Mouse (Mus musculus): ENCODE results near the gene Ccdc136.

The Ccdc136 gene

DNA sequence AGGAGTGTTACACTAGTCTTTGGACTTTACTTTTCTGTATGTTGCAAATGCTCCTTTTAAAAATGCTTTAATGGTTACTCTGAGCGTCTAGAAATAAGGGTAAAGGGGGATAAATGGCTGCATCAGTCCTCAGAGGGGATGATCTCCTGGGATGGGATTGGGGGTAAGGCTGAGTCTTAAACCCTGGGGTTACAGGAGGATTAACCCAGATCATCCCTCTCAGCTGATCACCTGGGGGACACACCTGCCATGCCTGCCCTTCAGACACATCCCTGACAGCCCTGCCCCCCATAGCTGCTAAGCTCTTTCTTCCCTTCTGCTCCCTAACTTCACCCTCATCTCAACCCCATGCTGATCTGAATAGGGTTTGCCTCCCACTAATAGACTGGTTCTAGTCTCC lies 1.8 kb upstream of the Ccdc136 start:
- in situ Hi-C loops (cut with MboI) = no loop called here

DNA sequence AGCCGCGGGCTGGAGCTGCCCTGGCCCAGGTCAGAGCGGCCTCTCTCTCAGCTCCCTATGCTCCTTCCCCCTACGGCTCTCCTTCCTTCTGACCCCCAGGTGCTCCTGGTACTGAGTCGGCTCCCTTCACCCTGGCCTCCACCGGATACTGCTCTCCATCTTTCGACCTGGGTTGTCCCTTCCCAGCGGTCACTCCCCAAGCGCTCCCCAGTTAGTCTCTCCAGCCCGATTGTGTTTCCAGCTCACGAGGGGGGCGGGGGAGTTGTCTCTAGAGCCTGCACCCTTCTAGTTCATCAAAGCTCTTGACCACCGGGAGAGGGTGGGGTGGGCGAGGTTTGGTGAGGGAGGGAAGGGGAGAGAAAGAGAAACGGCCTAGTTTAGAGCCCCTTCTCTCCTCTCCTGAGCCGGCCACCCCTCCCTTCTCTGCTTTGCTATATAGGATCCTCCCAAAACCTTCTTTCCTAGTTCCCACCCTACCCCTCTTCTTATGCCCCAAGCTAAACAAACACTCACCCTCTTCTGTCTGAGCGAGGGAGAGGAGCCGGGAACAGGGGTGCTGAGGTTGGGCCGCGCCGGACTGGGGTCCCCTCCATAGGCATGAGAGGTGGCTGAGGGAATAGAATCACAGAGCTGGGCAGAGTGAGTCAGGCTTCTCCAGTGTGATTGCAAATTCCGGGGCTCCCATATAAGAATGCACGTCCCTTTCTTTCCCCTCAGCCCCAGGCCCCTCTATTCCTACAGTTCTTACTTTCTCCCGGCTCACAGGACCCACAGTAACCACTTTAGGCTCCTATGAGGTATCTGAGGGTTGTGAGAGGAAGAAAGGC lies 818 bp downstream of the Ccdc136 start:
- in situ Hi-C loops (cut with MboI) = no loop called here

DNA sequence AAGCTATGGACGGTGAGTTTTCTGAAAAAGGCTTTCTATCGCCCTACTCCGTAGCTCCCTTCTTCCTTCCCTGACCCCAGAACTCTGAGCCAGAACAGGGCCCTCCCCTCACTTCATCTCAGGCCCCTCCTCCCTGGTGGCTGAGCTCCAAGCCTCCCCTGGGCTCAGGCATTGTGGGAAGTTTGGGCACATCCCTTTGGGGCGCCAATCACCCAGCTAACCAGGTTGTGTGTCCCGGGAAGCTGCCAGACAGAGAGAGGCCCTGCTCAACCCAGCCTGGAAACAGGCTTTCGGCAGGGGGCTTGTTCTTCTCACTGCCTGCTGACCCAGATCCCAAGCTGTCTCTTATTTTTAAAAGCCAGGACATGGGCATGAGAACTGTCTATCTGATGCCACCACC lies 1.5 kb downstream of the Ccdc136 start:
- in situ Hi-C loops (cut with MboI) = no loop called here

DNA sequence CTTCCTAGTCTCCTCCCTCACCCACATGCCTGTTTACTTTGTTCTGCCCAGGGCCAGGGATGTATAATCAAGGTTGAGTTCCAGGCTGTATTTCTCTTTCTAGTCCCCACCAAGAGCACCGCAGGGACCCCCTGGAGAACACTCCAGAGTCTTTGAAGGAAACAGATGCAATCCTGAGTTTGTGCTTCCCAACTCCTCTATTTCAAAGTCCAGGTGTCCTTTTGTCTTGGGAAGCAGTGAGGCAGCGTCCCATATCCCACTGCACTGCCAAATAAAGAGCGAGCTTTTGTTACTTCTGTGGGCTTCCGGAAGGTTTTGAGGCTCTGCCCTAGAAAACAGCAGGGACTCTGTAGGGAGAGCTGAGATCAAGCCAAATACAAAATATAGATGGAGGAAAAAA lies 3.7 kb downstream of the Ccdc136 start:
- in situ Hi-C loops (cut with MboI) = no loop called here

DNA sequence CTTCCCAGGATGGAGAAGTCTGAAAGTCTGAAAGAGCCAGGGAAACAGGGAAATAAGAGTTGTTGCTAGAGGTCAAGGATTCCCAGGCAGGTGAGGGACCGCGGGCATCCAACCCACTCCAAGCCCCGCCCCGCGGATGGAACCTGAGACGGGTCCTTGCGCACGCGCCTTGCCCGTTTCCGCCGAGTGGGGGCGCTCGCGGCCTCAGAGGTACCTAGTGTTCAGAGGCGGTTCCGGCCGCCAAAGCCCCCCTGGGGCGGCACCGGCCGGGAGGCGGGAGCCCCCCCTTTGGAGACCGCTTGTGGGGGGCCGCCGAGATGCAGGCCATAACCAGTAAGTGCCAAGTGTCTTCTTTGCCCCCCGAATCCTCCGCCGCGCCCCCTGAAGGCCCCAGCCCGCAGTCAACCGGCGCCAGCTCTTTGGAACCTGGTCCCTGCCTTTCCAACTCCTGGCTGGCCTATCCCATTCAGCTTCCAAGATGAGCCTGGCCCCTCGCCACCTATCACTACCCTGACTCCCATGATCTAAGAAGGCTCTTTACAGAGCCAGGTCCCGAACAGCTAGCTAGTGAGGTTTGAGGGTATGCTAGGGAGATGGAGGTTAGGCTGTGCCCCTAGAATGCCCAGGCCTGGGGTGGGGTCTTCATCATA lies 6.7 kb downstream of the Ccdc136 start:
- in situ Hi-C loops (cut with MboI) = no loop called here

DNA sequence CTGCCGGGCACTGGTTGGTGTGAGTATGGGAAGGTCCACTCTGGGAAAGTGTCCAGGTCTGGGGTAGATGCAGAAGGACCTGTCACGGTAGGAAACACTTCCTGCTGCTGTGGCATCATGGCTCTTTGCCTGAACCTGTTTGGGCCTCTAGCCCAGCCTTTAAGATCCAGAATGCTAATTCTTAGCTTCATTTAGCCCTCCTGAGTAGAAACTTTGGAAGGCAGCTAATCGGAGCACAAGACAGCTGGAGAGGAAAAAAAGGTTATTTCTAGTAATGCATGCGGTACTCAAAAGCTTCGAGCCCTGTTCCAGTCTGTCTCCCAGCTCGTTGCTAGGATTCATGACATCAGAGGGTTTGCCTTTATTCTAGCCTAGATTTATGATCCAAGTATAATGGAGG lies 10.3 kb downstream of the Ccdc136 start:
- in situ Hi-C loops (cut with MboI) = no loop called here

DNA sequence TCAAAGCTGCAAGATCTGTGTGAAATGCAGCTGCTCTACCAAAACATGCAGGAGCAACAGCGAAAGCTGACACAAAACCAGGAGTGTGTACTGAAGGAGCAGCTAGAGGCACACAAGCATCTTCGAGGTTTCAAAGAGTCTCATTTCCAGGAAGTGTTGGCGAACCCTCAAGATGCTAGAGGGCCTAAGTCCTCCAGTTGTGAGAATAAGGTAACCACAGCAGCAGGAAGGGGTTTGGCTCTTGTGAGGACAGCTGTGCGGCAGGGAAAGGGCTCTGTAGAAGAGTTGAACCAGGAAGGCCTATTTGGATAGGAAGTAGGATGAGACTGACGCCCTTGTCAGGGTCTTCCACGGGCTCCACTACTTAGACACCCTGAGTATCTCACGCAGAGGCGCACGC lies 19.3 kb downstream of the Ccdc136 start:
- in situ Hi-C loops (cut with MboI) = no loop called here

DNA sequence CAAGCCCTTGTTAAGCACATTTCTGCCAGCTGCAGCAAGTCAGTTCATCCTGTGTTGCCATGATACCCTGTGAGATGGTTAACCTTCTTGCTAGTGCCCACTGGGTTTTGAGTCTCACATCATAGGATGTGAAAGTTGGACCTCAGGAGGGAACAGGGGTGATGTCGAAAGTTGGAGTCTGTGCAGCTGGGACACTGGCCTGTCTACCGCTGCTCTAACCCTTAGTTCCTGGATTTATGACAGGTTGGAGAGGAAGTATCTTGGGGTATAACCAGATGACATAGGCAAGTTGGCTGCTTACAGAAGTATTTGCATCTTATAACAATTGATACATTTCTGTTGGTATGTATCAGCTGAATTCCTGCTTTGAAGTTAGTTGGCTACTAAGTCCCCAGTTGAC lies 24.5 kb downstream of the Ccdc136 start:
- in situ Hi-C loops (cut with MboI) = no loop called here

DNA sequence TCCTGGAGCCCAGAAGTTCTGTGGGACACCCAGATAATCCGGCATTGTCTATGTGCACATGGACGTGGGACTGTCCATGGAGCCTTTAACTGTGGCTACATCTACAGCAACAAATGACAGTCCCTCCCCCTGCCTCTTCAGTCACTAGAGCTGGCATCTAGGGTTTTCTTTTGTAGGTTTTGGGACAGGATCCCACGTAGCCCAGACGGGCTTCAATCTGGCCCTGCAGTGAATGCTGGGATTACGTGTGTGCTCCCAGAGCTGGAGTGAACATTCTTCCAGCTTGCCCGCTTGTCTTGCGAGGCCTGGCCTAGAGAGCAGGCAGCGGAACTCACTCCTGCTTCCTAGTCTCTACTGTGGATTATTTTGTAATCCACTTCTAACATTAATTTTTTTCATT lies 29.0 kb downstream of the Ccdc136 start:
- in situ Hi-C loops (cut with MboI) = no loop called here

DNA sequence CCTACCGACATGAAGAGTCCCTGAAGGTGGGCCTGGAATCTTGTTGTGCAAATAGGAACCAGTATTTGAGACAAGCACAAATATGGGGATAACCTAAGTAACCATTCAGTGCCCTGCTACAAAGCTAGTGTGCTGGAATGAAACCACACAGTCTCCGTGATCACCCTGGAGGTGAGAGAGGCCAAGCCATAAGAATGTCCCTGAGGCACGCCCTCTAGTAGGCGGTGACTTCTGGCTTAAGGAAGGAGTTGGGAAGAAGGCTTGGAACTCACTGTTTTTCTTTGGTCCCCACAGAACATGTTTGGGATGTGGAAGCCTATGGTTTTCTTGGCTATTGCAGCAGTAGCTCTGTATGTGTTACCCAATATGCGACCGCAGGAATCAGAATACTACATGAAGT lies 30.2 kb downstream of the Ccdc136 start:
- in situ Hi-C loops (cut with MboI) = no loop called here

DNA sequence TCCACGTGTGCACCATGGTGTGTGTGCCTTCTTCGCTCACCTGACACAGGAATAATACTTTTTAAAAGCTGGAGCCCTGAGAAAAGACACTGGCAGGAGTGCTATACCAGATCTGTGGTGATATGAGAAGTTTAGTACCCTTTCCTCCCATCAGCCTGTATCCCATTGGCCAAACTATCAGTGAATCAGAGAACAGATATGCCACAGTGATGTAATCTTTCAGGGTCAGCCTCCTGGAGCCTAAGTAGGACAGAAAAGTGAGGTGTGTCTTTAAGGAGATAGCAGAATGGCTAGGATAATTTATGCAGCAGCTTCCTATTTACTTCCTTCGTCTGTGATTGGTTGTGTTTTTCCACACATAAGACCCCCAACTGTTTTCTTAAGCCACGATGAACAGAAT lies 32.1 kb downstream of the Ccdc136 start:
- in situ Hi-C loops (cut with MboI) = no loop called here

DNA sequence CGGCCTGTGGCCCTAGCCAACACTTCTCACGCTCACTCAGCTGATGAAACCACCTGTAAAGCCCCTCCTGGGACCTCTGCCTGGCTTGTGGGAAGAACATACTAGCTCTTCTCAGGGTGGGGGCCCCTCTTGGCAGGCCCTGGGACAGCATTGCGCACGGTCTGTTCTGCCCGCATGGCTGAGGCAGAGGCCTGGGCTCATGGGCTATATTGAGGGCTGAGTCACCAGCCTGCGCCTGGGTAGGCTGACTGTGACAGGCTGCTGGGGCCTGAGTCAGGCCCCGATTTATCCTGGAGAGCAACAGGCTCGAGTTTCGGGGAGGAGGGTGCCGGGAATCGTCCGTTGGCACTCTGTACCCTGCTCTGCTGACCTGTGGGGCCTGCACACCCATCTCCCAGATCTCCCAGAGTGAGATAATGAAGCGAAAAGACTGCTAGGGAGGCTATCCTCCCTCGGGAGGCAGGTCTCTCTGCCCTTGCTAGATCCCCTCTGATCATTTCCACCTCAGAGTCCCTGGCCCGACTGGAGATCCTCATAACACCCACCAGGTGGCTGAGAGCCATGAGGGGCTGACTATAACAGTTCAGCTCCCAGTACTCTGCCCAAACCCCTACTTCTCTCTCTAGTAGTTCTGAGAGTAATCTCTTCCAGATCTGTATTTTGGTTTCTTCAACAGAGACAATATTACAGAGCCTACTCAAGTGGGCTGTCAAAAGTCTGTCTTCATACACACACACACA lies 34.7 kb downstream of the Ccdc136 start:
- in situ Hi-C loops (cut with MboI) = no loop called here

DNA sequence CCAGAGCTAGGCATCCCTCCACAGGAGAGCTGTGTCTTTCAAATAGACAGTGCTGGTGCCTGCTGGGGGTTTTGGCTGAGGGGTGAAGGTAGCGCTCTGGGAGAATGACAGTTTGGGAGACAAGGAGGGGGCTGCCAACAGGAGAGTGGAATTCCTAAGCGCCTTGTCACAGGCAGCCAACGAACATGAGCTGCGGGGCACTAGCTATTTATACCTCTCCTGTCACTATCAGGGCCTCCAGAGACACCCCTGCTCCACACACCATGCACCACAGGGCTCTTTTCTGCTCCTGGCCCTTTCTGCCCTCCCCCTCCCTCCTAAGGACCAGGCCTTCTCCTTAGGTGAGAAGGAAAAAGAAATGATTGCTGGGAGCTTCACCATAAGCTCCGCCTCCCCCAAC lies 35.4 kb downstream of the Ccdc136 start:
- in situ Hi-C loops (cut with MboI) = no loop called here

DNA sequence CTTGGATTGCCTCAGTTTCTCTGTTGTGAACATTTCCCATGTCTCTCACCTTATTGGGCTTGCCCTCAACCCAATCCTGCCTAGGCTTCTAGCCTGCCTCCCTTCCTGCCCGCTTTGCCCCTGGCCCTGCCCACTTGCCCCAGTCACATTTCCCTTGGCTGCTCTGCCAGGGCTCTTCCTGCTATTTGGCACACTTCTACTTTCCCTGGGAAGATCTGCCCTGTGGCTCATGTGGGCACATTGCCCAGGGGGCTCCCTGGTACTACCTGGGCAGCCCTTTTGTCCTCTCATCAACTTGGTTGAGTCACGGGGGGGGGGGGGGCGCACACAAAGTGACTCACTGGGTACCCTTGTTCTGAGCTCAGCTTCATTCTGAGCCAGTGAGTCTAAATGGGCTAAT lies 36.0 kb downstream of the Ccdc136 start:
- in situ Hi-C loops (cut with MboI) = no loop called here

DNA sequence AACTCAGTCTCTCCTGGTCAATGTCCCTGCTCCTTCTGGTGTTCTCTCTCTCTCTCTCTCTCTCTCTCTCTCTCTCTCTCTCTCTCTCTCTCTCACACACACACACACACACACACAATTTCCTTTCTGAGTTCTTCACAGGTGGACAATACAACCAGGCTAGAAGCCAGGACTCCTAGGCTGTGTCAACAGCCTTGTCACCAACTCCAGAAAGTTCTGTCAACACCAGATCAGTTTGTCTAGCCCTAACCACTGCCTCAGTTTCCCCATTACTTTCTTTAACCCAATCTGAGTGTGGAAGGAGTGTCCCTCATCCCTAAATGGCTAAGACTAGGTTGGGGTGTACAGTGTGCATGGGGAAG lies 36.5 kb downstream of the Ccdc136 start:
- in situ Hi-C loops (cut with MboI) = no loop called here

DNA sequence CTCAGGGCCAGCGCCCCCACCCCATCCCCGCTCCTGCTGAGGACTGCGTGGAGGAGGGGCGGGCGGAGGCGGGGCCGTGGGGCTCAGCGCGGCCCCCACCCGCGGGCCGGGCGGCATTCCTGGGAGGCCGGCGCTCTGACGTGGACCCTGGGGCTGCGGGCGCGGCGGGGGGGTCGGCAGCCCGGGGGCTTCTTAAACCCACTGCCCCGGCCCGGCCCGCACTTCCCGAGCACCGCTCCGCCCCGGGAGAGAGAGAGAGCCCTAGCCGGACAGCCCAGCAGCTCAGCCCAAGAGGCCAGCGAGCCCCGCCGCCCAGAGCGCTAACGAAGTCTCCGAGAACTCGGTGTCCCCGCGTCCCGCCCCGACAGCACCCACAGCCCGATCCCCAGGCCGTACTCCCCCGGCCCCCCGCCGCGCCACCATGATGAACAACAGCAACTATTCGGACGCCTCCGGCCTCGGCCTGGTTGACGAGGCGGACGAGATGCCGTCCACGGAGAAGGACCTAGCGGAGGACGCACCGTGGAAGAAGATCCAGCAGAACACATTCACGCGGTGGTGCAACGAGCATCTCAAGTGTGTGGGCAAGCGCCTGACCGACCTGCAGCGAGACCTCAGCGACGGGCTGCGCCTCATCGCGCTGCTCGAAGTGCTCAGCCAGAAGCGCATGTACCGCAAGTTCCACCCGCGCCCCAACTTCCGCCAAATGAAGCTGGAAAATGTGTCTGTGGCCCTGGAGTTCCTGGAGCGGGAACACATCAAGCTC lies 37.1 kb downstream of the Ccdc136 start, which contains the start of gene Flnc:
Gene Flnc, plus strand, starts transcription at position 219 of the 766 bp plus-strand sequence.
- in situ Hi-C loops (cut with MboI) = no loop called here

DNA sequence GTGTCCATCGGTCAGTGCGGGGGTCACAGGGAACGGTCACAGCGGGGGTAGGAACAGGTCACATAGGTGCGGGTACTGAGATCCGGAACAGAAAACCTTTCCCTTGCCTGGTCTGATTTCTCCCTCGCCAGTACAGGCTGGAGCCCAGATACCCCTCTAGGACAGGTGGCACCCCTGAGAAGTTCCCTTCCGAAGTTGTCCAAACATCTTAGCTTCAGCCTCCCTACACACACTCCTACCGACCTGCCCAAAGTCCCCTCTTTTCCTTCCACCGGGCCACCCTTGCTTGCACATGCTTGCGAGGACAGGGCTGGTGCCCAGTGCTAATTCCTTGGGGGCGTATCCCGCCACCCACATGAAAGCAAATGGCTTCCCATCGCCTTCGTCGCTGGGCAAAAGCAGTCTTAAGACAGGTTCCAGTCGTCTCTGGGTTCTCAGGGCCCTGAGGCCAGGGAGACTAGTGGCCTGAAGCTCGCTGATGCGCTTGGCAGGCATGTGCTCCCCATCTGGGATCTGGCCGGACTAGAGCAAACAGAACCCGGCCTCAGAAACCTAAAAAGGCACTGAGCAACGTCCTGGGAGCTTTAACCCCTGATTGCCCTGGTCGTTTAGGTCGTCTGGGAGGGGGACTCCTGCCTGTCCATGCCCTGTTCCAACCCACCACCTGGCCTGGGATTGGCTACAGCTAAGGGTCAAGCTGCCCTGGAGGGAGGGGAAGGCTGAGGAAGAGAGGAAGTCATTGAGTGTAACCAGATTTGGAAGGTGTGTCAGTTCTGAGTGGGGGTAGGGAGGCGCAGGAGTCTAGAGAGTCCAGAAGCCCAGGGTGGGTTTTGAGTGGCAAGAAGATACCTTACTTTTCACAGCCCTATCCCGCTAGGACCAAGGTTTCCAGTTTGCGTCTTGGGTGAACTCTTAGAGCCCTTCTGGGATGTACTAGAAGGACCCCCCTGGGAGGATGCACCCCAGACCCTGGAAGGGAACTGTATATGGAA lies 38.0 kb downstream of the Ccdc136 start:
- in situ Hi-C loops (cut with MboI) = no loop called here

DNA sequence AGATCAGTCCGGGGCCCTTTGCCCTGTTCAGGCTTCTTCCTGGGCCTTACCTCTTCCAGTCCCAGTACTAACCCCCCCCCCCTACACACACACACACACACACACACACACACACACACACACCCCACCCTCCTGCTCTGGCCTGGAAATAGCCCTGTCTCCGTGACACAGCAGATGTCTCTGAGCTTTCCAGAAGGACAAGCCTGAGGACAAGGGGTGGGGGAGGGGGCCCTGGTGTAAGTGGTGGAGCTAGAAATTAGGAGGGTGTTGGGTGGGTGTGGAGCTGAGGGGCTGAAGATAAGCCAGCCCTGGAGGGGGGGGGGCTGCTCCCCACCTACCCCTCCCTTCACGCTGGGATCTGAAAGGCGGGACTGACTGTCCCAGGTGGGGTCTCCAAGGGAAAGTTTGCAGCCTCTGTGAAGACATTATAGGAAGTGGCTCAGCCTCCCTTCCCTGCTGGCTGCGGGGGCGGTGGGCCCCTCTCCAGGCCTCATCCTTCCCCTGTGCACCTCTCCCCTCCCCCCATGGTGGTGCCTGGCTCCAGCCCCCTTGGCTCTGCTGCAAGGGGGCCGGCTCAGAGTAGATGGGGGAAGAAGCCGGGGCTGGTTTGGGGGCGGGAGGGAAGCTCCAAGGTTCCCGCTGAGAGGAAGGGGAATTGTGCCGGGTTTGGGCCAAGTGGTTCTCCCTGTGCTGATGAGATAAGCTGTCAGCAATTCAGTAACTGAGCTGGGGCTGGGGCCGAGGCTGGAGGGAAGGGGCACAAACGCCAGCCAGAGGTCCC lies 39.0 kb downstream of the Ccdc136 start:
- in situ Hi-C loops (cut with MboI) = no loop called here

DNA sequence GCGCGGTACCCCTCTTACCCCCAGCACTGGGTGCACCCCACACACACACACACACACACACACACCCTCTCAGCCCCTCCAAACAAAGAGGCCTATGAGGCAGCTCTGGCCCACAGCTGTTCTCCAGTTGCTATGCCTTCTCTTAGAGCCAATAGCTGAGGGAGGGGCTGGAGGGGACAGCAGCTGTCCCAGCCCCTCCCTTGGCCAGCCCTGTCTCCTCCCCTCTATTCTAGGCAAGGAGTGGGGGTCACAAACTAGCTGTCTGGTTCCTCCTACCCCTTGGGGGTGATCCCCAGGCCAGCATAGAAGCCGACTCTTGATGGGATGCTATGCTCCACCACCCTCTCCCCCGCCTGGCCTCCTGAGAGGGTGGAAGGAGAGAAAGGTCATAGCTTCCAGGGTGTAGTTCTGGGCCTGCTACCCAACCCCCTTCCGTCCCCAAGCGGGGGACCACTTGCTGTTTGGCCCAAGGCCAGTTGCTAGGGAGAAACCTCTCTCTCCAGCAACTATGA lies 39.9 kb downstream of the Ccdc136 start:
- in situ Hi-C loops (cut with MboI) = no loop called here

DNA sequence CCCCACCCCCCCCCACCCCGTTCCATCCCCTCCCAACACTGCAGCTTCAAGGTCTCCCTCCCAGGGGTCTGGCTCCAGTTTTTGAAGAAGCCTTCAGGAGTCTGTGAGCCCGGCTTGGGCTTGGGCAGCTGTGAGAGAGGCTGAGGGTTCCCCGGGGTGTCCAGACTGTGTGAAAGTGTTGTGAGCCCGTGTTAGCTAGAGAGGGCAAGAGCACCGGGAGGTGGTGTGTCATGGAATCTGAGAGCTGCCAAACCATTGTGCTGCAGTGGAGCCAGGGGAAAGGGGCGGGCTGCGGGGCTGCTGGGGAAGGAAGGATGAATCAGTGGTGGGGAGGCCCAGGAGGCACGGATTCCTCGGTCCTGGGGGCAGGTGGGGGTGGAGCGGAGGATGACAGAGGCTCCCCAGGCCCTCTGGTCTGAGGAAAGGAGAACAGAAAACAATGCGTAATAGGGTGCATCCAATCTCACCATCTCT lies 40.4 kb downstream of the Ccdc136 start:
- in situ Hi-C loops (cut with MboI) = no loop called here

Data from mature B cell (primary cell).